Mouse (Mus musculus) C2C12 (cell line): ENCODE results near the gene Dennd6b. TPM values are rescaled to one million over a fixed set of nuclear protein-coding genes. Genes with fewer than 3 reads are reported as not detected.
A peak's percentile ranks its signal among the peaks of the same experiment; 100 is the strongest.

Source experiments
- H3K27me3 ChIP-seq: one replicate; pipeline ENCODE4 v1.6.1; 2011; ENCODE audit not compliant: control insufficient read depth, insufficient read depth, insufficient read length
- H3K36me3 ChIP-seq: one replicate; pipeline ENCODE4 v1.6.1; 2011; ENCODE audit not compliant: control insufficient read depth, insufficient read depth
- H3K4me3 ChIP-seq: one replicate; pipeline ENCODE4 v1.5.1; 2011; ENCODE audit warnings: mild to moderate bottlenecking, control low read depth; ENCODE audit not compliant: poor library complexity, insufficient read depth, severe bottlenecking
- H3K79me2 ChIP-seq: one replicate; pipeline ENCODE4 v1.6.1; 2011; ENCODE audit not compliant: control insufficient read depth, insufficient read depth
- H3K79me3 ChIP-seq: one replicate; pipeline ENCODE4 v1.6.1; 2011; ENCODE audit warnings: low read depth, control low read depth
- H3ac ChIP-seq: one replicate; pipeline ENCODE3; 2011; ENCODE audit warnings: low read depth; ENCODE audit not compliant: control insufficient read depth, insufficient read length
- CEBPB ChIP-seq: IDR thresholded peaks from one replicate; pipeline ENCODE4 v1.6.1; 2011; ENCODE audit warnings: low read depth, mild to moderate bottlenecking, control low read depth, moderate library complexity
- CTCF ChIP-seq: IDR thresholded peaks from one replicate; pipeline ENCODE4 v1.5.1; 2011; ENCODE audit not compliant: control insufficient read depth, insufficient read depth, insufficient read length
- FOSL1 ChIP-seq: IDR thresholded peaks from one replicate; pipeline ENCODE4 v1.8.0; 2011; ENCODE audit warnings: mild to moderate bottlenecking, low read length; ENCODE audit not compliant: poor library complexity, insufficient read depth, severe bottlenecking
- MAX ChIP-seq: IDR thresholded peaks from one replicate; pipeline ENCODE4 v1.6.1; 2011; ENCODE audit warnings: mild to moderate bottlenecking, control low read depth
- MYOD1 ChIP-seq: IDR thresholded peaks from one replicate; pipeline ENCODE4 v1.6.1; 2011; ENCODE audit warnings: low read depth; ENCODE audit not compliant: control insufficient read depth, insufficient read length
- MYOG ChIP-seq: IDR thresholded peaks from one replicate; pipeline ENCODE4 v1.6.1; 2011; ENCODE audit not compliant: control insufficient read depth, insufficient read length; ENCODE audit errors: extremely low read depth
- USF1 ChIP-seq: IDR thresholded peaks from one replicate; pipeline ENCODE4 v1.6.1; 2011; ENCODE audit warnings: low read depth, mild to moderate bottlenecking, control low read depth, moderate library complexity
- microRNA-seq: library from miRNA; unstranded; fragments of <30 nt; microRNA quantifications from one replicate; pipeline ENCODE4, GENCODE M21; 2019; ENCODE audit warnings: borderline microRNAs expressed
- polyA plus RNA-seq: library from polyadenylated mRNA; unstranded; fragments of >200 nt; fragmentation: generic; extraction: Trizol; gene quantifications from one replicate; pipeline ENCODE4 v1.2.1, GENCODE M21; 2012; ENCODE audit warnings: missing spikeins

Gene Dennd6b
- polyA plus RNA-seq, 1 experiment, result 2.1 TPM

DNA sequence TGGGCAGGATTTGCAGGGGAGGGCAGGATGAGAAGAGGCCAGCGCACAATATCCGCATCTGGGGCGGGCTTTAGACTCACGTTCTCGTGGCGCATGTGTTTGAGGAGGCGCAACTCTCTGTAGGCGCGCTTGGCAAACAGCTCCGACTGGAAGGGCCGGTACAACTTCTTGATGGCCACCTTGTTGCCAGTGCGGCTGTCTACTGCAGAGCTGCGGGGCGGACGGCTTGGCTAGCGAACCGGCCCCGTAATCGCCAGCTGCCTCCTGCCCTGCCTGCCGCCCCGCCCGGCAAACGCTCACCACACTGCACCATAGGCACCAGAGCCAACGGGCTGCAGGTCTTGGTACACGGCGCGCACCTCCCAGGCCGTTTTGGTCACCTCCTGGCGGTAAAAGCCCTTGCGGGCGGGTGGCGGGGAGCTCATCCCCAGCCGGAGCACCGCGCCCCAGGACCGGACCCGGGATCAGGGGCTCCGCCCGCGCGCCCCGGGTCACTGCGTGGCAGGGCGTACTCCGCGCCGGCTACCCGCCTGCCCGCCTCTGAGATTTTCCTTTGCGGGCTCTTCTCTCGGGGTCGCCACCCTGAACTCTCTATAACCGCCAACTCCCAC is 56.1 kb downstream of the Dennd6b start:
- TF ChIP-seq MYOD1, result no peak
- TF ChIP-seq MAX, result peak; percentile 63

DNA sequence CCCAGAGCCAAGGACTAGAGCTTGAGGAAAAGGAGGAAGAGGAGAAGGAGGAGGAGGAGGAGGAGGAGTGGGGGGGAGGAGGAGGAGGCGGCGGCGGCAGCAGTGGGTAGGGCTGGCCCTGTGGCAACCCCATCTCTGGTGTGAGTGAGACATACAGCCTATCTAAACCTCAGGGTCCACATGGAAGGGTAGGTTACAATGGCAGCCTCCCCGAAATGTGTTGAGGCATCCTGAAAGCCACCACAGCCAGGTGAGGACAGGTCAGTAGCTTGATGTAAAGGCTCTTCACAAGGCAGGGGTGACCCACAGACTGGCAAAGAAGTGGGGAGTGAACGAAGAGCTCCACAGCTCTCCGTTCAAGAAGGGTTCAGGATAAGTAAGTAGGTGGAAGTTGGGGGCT is 57.8 kb downstream of the Dennd6b start:
- no peak overlapping the region for H3K4me3 ChIP-seq
- H3K27me3 ChIP-seq, result no peaks in the 10 kb centered on the region
- H3K79me3 ChIP-seq, result peaks cover 2% of the 10 kb centered on the region
- no peak overlapping the region for H3ac ChIP-seq
- peaks cover 7% of the 10 kb centered on the region for H3K79me2 ChIP-seq
- H3K36me3 ChIP-seq, result peaks cover 5% of the 10 kb centered on the region
- TF ChIP-seq CEBPB, result no peak
- no peak for TF ChIP-seq CTCF
- no peak for TF ChIP-seq MYOD1
- no peak for TF ChIP-seq MAX
- TF ChIP-seq MYOG, result no peak
- no peak for TF ChIP-seq FOSL1
- no peak for TF ChIP-seq USF1

More for the DNA sequence above, 56.1 kb downstream of the Dennd6b start:
- Histone ChIP-seq H3K4me3 (peak overlapping the region; percentile 55), H3K36me3 (peaks cover 5% of the 10 kb centered on the region), H3K79me3 (peaks cover 2% of the 10 kb centered on the region), H3ac (peak overlapping the region; percentile 56), H3K79me2 (peaks cover 7% of the 10 kb centered on the region), H3K27me3 (no peaks in the 10 kb centered on the region)

DNA sequence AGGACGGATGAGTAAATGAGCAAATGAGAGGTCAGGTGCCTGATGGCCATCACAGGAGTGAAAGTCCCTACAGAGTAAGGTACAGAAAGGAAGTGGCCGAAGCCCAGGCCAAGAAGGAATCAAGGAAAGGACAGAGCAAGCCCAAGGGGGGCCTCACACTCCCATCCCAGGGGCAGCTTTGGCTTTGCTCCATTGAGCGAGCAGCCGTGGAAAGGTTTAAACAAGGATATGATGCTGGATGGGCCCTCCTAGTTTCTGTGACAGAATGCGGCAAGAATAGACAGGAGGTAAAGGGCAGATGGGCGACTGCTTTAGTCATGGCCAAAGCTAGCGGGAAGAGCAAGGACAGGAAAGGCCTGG is 58.3 kb downstream of the Dennd6b start:
- Histone ChIP-seq H3K79me2 (peaks cover 7% of the 10 kb centered on the region), H3K36me3 (peaks cover 5% of the 10 kb centered on the region), H3K27me3 (no peaks in the 10 kb centered on the region), H3ac (no peak overlapping the region), H3K4me3 (no peak overlapping the region), H3K79me3 (peaks cover 2% of the 10 kb centered on the region)
- TF ChIP-seq MAX, result no peak
- TF ChIP-seq FOSL1, result no peak
- no peak for TF ChIP-seq MYOG
- TF ChIP-seq USF1, result no peak
- TF ChIP-seq CEBPB, result no peak
- TF ChIP-seq MYOD1, result no peak
- TF ChIP-seq CTCF, result no peak

DNA sequence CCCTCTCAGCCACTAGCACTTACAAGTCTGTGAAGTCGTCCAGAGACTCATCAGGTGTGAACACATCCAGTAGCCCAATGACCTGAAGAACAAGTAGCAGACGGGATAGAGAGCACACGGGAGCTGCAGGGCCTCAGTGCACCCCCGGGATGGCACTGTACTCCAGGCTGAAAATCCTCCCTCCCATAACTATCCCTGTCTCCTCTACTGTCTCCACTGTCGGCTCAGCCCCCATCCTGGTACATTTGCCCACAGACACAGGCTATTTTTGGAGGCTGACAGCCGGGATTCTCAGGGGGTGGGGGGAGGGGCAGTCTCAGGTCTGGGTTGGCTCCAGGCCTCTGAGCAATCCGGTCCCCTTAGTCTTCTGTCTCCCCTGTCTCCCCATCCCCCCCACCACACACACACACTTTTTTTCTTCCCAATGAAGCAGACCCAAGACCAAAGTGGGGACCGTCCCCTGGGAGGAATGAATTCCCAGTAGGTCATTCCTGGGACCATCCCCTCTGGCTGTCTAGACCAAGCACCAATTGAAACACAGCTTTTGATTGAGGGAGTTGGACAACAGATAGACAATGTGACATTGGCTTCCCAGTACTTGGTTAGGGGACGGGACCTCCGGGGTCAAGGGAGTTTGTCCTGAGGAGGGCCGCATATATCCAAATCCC is 58.8 kb downstream of the Dennd6b start:
- Histone ChIP-seq H3K4me3 (no peak overlapping the region), H3K27me3 (no peaks in the 10 kb centered on the region), H3K36me3 (peaks cover 6% of the 10 kb centered on the region), H3K79me2 (peaks cover 7% of the 10 kb centered on the region), H3ac (no peak overlapping the region), H3K79me3 (peaks cover 2% of the 10 kb centered on the region)
- no peak for TF ChIP-seq MYOD1
- TF ChIP-seq MYOG, result no peak
- TF ChIP-seq MAX, result no peak
- TF ChIP-seq FOSL1, result no peak
- TF ChIP-seq USF1, result no peak
- TF ChIP-seq CTCF, result no peak
- TF ChIP-seq CEBPB, result no peak

DNA sequence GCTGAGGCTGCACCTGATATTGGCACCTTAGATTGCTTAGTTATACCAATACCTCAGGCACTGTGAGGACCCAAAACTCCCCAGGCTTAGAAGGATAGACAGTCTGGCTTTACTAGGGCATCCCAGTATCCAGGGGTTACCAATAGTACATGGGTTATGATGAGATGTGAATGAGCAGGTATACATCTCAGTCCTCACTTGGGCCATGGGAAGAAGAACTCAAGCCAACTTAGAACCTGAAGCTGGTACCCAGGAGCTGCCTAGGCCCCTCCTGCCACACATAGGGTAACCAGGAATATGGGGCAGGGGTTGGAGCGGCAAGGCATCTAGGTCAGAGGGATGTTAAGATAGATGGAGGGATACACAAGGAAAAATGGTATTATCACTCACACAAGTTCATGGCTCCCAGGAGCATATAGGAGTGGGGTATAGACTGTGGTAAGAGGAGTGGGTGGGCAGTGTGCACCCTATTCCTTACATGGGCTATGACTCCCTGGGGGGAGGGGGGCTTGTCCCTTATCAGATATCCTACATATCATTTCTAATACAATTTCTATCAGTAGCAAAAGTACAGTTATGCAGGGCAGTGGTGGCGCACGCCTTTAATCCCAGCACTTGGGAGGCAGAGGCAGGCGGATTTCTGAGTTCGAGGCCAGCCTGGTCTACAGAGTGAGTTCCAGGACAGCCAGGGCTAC is 59.7 kb downstream of the Dennd6b start:
- peaks cover 15% of the 10 kb centered on the region for H3K36me3 ChIP-seq
- no peak overlapping the region for H3K4me3 ChIP-seq
- H3K79me2 ChIP-seq, result peaks cover 7% of the 10 kb centered on the region
- peaks cover 2% of the 10 kb centered on the region for H3K79me3 ChIP-seq
- no peaks in the 10 kb centered on the region for H3K27me3 ChIP-seq
- no peak overlapping the region for H3ac ChIP-seq
- no peak for TF ChIP-seq CTCF

Small RNA genes lying within 50 kb of the gene (microRNA-seq; reads per million reads assigned to microRNA genes)
- gene Mir6958 (0.32 reads per million), gene Mir7118 (0.76 reads per million, percentile 16 among the genes with 10 or more reads in this experiment)

Other genes with a start within 250 kb of the Dennd6b start
- not detected for gene Ttll8, start 242.1 kb downstream of the Dennd6b start, polyA plus RNA-seq
- 0.02 TPM for gene Mlc1, start 217.5 kb downstream of the Dennd6b start, polyA plus RNA-seq
- gene Mov10l1, start 213.6 kb downstream of the Dennd6b start, polyA plus RNA-seq, result not detected
- not detected for gene Panx2, start 136.8 kb downstream of the Dennd6b start, polyA plus RNA-seq
- 74.1 TPM for gene Trabd, start 121.4 kb downstream of the Dennd6b start, polyA plus RNA-seq
- gene Selenoo, start 107.4 kb downstream of the Dennd6b start, polyA plus RNA-seq, result 13.7 TPM
- 19.0 TPM for gene Tubgcp6, start 73.4 kb downstream of the Dennd6b start, polyA plus RNA-seq
- 15.0 TPM for gene Hdac10, start 67.8 kb downstream of the Dennd6b start, polyA plus RNA-seq
- gene Mapk12, start 55.8 kb downstream of the Dennd6b start, polyA plus RNA-seq, result 30.5 TPM
- 14.9 TPM for gene Mapk11, start 46.9 kb downstream of the Dennd6b start, polyA plus RNA-seq
- 206 TPM for gene Plxnb2, start 15.7 kb downstream of the Dennd6b start, polyA plus RNA-seq
- gene Ppp6r2, start 15.1 kb upstream of the Dennd6b start, polyA plus RNA-seq, result 18.4 TPM
- 143 TPM for gene Sbf1, start 118.8 kb upstream of the Dennd6b start, polyA plus RNA-seq
- 7.0 TPM for gene Adm2, start 126.2 kb upstream of the Dennd6b start, polyA plus RNA-seq
- gene Miox, start 137.9 kb upstream of the Dennd6b start, polyA plus RNA-seq, result not detected
- gene Lmf2, start 159.2 kb upstream of the Dennd6b start, polyA plus RNA-seq, result 95.9 TPM
- gene Ncaph2, start 159.2 kb upstream of the Dennd6b start, polyA plus RNA-seq, result 185 TPM
- 47.6 TPM for gene Sco2, start 177.3 kb upstream of the Dennd6b start, polyA plus RNA-seq
- gene Tymp, start 180.5 kb upstream of the Dennd6b start, polyA plus RNA-seq, result 3.4 TPM
- not detected for gene Odf3b, start 182.8 kb upstream of the Dennd6b start, polyA plus RNA-seq
- gene Klhdc7b, start 188.4 kb upstream of the Dennd6b start, polyA plus RNA-seq, result not detected
- gene Syce3, start 214.0 kb upstream of the Dennd6b start, polyA plus RNA-seq, result not detected
- gene Cpt1b, start 229.4 kb upstream of the Dennd6b start, polyA plus RNA-seq, result 2.5 TPM
- 0.33 TPM for gene C730034F03Rik, start 233.1 kb upstream of the Dennd6b start, polyA plus RNA-seq
- gene Gm44502, start 233.2 kb upstream of the Dennd6b start, polyA plus RNA-seq, result 0.06 TPM
- gene Chkb, start 233.4 kb upstream of the Dennd6b start, polyA plus RNA-seq, result 47.1 TPM